Mouse (Mus musculus): ENCODE measurements around the gene Ano6.

- TF ChIP-seq POLR2A (IDR thresholded peaks at IDR 0.05; ENCODE audit: low read depth, low read length) (no peak), MAFK (IDR thresholded peaks at IDR 0.05; ENCODE audit: insufficient replicate concordance, low read length) (no peak), MAX (IDR thresholded peaks at IDR 0.05; ENCODE audit: low read length) (no peak), ETS1 (conservative IDR thresholded peaks at IDR 0.05; ENCODE audit: low read depth, low read length) (no peak), EP300 (IDR thresholded peaks at IDR 0.05; ENCODE audit: low read length) (no peak), TCF12 (IDR thresholded peaks at IDR 0.05; ENCODE audit: low read depth, low read length) (no peak), MEF2A (IDR thresholded peaks at IDR 0.05; ENCODE audit: borderline replicate concordance, low read depth, low read length) (no peak), CTCF (conservative IDR thresholded peaks at IDR 0.05 in 1 of 2, IDR thresholded peaks at IDR 0.05 in 1 of 2; ENCODE audit: low read depth in 2 of 2, low read length in 2 of 2) (no peak), HCFC1 (IDR thresholded peaks at IDR 0.05; ENCODE audit: low read depth, low read length) (no peak)
Observed at GRCm38 (mm10) chr15:95743856-95744255, 46.8 kb upstream of the Ano6 start.

Measured in CH12.LX (cell line).